Mouse (Mus musculus): Measurements from ENCODE around the gene Gm436.

Gm436 gene

DNA sequence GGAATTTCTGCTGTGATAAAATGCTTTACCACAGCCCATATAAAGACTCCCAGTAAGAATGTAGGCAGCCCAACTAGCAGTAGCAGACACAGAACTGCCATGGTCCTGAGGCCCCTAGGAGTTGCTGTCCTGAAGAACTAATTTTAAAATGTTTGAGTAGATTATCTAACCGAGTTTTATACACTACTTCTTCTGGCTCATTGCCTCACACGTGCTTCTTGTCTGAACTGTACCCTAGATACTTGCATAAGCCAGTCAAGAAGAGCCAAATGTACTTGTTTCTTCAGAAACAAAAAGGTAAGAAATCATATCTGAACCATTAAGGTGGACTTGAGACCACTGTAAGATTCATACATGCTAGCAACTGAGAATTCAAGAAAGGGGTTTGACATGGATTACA, at the start of gene Gm436:
Gene Gm436 (minus strand): TSS at position 101 of the 400 bp plus-strand sequence.
- no peak for DNase-seq (ENCODE audit: low spot score)

DNA sequence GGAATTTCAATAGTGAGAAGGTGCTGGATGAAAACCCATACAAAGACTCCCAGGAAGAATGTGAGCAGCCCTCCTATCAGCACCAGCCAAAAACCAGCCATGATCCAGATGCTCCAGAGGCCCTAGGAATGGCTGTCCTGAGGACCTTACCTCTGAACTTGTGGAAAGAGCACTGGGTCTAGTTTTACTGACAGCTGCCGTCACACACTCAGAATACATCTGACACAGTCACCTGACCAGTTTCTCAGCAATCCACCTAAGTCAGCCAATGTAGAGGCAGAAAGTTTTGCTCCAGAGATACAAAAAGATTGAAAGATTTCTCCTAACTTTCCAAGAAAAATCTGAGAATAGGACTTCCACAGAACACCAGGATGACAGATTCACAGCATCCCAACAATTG, 35.1 kb upstream of the Gm436 start, which contains the start of gene Gm13178:
Gene Gm13178 (minus strand): TSS at position 101 of the 400 bp plus-strand sequence.
- no peak for DNase-seq (ENCODE audit: low spot score)

- DNase-seq (ENCODE audit: low spot score): no peak
These were observed 33.5 kb upstream of the Gm436 start for GRCm38 (mm10) chr4:144719691-144720090.

DNA sequence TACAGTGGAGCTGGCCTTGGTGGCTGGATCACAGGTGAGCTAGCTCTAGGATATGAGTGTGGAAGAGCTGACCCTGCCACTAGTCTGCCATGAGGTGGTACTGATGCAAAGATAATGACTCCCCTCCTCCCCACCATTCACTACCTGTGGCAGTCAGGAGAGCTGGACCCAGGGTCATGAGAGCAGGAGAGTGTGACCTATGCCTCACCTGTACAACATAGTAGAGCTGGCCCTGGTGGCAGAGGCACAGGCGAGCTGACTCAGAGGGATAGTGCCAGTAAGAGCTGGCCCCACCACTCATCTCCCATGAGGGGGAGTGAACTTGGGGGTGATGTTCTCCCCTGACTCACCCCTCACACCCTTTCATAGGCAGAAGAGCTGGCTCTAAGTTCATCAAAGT, 32.1 kb upstream of the Gm436 start:
- no peak for DNase-seq (ENCODE audit: low spot score)

DNA sequence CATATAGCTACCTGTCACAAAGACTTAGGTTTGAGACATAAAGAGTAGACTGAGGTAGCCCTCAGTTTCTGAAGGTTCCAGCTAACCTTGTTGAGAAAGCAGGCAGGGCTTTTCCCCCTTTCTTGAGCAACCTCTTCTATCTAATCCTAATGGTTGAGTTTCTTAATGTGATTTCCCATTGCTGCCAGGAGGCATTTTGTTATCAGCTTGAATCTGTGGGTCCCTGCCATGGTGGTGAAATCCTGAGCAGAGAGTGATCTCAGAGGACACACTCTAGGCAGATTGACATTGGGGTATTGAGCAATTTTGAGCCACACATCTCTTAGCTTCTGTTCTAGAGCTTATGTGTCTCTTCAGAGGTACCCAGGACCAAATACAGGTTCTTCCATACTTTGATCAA, 47.9 kb downstream of the Gm436 start:
- no peak for DNase-seq (ENCODE audit: low spot score)
